Mouse (Mus musculus): ENCODE measurements at regions not wholly inside any gene's neighbourhood (a gene's known extent, or its start where the extent isn't known, plus 50 kb on each side); places are given as distances from the start of the nearest gene placed in this dataset.
"Not testable (repeated sequence)": the region's sequence is repeated elsewhere in the genome, so short reads cannot be mapped to it uniquely, and the experiment has no call there.

DNA sequence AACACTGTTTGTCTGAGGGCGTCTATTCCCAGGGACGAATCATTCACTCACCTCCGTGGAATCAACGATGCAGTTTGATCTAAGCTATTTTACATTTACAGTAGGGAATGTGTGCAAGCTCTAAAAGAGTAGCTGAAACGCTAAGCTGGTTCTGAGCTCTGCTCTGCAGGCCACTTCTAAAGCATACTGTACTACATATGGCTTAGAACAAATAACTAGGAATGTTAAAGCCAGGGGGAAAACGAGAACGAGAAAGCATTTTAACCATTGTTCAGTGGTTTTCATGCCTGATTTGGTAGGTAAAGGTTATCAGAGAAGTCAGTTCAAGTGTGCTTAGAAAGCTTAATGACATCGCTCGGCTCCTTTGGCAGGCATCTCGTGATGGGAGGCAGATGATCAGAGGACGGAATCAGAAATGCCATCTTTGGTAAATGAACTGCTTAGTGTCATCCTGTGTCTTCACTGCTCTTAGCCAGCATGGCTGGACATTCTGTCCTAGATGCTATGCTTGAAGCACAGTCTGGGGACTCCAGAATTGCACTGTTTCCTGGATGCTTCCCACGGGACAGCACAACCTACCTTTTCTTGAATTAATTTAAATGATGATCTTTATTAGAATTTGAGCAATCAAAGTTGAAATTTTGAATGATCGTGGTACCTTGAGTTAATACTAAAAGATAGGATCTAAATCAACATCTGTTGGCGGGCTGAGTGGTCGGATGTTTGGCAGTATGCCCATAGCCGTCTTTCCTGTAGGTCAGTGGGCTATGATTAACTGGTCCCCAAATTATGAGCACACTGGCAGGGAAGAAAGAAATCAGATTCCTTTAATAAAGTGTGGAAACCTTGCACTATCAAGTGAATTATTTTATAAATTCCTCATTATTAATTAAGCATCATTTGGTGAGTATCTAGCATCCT is 495.2 kb downstream of the Hace1 start:
- DNase-seq (ENCODE audit: low read depth, low spot score): no peak

DNA sequence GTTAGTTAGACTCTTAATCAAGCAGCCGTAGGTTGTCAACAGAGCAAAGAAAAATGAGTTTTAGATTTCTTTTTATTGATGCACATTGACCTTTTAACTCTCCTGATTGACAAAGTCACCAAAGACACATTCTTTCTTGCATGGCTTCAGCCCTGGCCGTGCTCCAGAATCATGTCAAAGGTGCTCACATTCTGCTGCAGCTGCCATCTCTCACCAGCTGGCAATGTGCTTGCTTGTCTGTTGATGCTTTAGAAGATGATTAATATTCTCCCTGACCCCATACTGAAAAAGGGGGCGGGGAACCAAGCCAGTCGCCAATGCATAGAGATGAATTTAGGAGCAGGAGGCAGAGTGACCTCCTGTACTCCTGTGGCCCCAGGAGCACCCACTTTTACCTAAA is 510.1 kb downstream of the Hace1 start:
- DNase-seq (ENCODE audit: low read depth, low spot score): no peak

DNA sequence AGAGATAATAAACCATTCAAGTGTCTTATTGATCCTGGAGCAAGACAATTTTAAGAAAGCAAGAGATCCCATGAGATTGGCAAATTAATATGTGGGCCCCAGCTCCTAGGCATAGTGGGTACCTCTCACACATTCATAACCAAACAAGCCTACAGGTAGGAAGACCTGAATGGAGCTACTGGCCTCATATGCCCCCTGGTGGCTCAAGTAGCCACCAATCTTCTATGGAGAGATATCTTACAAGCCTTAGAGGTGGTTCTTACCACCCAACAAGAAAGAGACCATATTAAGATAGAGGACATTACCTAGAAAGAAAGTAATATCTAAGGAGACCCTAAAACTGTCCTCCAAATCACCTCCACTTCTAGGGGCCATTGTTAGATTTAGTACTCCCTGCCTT is 523.2 kb downstream of the Hace1 start:
- DNase-seq (ENCODE audit: low read depth, low spot score): no peak

DNA sequence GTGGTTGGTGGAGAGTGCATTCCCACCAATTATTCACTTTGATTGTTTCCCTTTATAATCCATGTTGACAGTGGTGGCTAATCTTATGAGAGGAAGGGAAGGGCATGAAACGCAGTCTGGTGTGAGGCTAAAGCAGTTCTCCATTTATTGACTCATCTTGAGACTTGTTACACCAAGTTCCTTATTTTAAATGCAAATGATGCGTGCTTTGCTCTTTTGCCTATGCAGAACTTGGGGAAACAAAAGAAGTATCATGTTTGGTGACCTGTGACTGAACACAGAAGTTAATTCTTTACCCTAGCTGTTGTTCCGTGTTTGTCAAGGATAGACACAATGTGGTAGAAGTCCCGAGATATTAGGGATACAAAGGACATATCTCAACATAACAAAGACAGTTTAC is 531.2 kb downstream of the Hace1 start:
- no peak for DNase-seq (ENCODE audit: low read depth, low spot score)

DNA sequence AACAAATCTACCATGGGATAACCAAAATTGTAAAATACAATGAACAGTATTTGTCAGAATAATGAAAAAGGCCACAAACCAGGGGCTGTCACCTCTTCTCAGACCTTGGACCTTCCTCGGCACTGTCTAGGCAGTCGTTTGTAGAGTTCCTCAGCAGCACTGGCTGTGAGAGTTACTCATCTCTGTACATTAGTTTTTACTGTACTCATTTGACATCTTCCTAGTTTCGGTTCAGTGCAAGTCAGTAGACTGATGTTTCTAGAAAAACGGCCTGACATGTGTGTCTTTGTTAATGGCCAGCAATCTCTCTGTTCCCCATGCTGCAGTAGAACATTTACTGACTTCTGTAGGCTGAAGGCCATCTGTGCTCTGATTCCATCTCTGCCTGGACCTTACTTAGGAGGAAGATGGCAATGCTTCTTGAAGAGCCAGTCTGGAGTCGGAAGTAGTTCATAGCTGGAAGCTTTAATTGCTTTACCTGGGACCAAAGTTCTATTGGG is 537.1 kb downstream of the Hace1 start:
- no peak for DNase-seq (ENCODE audit: low read depth, low spot score)

DNA sequence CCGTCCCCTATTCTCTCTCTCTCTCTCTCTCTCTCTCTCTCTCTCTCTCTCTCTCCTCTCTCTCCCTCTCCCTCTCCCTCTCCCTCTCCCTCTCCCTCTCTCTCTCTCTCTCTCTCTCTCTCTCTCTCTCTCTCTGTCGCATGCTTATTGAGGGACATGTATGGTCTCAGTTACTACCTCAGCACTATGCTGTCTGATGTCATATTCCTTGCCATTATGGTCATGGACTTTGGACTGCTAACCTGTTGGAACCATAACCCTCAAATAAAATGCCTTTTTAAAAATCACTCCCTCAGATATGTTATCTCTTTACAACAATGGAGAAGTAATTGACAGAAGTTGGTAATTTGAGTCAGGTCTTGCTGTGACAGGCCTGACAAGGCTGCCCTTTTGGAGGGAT is 544.8 kb downstream of the Hace1 start:
- not testable (repeated sequence) for DNase-seq (ENCODE audit: low read depth, low spot score)

DNA sequence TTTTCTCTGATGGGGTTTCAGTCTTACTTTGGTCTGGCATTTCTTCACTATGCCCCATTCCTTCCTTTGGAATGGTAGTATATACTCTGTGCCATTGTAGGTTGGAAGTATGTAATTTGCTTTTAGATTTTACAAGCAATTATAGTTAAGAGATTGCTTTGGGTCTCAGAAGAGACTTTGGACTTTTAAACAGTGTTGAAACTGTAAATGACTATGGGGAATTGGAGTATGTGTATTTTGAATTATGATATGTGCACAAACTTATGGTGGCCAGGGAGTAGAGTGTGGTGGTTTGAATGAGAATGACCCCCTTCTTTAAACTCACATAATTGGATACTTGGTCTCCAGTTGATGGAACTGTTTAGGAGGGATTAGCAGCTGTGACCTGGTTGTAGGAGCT is 546.2 kb downstream of the Hace1 start:
- no peak for DNase-seq (ENCODE audit: low read depth, low spot score)

DNA sequence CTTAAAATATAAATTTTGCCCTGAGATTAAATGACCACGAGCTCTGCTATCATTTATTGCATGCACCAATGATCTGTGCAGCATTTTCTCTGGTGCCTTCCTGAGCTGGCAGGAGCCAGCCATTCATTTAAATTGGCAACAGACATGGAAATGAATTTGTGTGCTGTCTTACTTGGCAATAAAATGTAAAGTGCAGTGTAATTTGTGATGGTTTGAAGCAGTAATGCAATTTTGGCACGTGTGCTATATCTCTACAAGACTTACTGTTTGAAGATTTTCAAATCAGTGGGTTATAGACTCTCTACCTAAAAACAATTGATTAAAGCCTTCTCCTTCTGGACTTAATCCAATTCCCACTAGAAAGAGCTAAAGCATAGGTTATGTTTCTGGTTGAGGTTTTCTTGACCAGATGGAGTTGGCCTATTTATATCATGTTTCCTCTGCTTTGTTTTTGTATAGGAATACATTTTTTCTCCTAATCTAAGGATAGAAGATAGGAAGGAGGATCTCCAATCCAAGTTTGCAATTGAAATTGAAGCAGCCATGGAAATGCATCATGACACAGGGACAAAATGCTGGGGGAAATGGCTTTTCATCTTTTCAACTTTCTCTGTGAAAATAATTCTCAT is 557.6 kb downstream of the Hace1 start:
- no peak for DNase-seq (ENCODE audit: low read depth, low spot score)

DNA sequence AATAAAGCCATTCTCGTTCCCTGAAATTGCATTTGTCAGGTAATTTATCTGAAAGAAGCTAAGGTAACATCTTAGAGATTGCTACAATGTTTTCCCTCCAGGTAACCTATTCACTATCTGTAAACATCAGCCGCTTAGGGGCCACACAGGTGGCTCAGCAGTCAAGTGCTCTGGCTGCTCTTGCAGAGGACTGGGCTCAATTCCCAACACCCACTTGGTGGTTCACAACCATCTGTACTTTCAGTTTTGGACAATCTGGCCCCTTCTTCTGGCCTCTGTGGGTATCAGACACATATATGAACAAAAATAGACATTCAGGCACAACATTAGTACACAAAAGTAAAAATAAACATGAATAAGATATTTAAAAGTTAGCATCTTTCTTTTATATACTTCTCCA is 596.4 kb downstream of the Hace1 start:
- DNase-seq (ENCODE audit: low read depth, low spot score): no peak

DNA sequence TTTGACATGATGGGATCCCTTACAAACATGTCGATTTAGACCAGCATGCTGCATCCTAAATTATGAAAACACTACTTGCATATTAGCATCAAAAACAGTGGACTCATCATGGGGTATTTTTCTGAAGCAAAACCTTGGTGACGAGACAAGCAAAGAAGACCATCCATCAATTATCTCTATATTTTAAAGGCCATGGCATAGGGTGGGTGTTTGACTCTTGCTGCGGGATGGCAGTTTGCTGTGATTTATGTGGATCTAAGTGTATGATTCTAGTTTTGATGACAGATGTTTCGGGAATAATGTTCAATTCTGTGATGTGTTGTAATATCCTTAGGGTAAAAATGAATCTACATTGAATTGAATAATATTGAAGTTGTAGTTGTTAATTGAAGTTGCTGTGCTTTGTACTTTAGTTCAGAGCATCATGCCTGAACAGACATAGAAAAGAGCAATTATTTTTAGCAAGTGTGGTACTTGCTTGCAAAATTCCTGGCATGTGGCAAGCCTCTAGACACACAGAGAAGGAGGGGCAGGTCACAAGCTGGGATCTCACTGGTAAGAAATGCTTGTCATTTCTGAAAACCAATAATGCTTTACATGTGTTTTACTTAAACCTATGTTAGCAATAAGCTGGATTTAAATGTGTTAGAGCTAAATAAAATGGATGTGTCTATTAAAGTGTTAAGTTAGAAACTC is 608.3 kb downstream of the Hace1 start:
- DNase-seq (ENCODE audit: low read depth, low spot score): no peak

DNA sequence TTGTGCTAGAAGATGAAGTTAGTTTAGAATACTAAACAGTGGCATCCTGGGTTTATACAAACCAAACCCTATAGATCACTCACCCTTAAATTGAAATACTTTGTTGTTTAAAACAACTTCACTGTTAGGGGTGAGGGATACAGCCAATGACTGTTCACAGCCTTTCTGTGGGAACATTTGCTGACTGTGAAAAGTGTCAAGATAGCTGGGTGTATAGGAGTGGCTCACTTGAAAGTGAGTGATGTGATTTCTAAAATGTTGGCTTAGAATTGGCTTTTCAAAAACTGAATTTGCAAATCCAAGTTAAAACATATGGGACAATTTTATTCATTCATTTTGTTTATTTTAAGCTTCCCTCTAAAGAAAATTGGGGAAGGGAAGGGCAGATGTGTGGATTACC is 616.5 kb downstream of the Hace1 start:
- no peak for DNase-seq (ENCODE audit: low read depth, low spot score)

DNA sequence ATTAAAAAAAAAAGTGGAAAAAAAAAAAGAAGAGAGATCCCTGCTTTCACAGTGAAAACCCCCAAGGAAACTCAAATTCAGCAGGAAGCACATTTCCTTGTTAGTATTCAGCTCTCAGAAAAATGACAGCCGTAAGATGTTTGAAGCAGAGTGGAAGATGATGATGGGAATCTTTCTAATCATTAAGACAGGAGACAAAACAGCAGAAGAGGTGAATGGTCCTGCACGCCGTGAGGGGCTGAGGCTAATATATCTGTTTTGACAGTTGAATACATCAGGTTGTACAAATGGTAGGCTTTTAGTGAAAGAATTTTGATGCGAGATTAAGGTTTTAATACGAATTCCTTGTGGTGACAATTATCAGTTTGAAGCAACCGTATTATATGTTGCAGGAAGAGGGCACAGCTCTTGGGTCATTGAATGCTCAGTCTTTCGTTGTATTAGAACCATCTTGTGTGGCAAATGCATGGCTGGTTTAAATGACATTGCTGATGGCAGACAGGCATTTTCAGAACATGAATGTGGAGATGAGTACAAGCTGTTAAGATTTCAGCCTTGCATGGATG is 649.3 kb downstream of the Hace1 start:
- DNase-seq (ENCODE audit: low read depth, low spot score): no peak

DNA sequence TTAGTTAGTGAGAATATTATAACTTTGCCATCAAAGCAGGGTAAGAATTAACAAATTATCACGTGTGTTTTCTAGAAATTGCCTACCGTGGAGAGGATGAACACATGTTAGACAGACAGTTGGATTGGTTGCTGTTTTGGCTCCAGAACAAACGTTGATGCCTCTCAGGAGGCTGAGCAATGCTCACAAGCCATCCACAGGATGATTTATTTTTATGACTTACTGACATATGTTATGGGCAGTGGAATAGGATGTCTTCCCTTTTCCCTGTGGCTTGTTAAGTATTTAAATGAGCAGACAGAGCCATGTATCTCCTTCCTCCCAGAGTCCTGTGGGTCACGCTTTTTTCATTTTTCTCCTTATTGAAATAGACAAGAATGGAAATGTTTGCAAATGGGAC is 652.0 kb downstream of the Hace1 start:
- DNase-seq (ENCODE audit: low read depth, low spot score): no peak

DNA sequence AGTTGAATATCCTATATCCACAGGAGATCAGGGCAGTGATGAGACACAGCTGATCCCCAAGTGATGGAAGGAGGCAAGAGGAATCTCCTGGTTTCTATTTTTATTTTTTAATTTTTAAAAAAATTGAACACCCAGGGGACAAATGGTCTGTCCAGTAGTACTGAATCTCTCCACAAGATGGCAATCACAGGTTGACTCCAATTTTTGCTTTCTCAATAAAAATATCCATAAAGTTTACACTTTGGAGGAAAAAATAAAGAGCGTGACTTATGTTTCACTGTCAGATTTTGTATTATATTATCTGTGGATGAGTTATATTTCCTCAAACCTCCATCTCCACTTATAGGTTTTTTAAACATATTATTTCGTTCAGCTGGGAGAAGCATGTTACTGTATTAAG is 658.0 kb downstream of the Hace1 start:
- DNase-seq (ENCODE audit: low read depth, low spot score): peak; percentile 16

DNA sequence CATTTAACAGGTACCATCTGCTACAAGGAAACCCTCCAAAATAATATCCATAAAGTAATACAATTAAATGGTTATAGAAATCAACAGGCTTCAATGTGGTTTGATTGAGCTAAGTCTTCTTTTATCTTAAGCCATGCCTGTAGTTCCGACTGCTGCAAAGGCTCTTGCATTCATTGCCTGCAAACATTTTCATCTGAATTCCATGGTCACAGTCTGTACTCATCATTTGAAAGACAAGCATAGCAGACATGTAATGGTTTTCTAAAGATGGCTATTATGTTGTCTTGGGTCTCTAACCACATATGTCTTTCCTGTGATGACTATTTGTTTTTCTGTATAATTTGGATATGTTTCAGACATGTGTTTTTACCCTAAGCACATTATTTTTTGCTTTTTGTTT is 677.9 kb downstream of the Hace1 start:
- DNase-seq (ENCODE audit: low read depth, low spot score): no peak

DNA sequence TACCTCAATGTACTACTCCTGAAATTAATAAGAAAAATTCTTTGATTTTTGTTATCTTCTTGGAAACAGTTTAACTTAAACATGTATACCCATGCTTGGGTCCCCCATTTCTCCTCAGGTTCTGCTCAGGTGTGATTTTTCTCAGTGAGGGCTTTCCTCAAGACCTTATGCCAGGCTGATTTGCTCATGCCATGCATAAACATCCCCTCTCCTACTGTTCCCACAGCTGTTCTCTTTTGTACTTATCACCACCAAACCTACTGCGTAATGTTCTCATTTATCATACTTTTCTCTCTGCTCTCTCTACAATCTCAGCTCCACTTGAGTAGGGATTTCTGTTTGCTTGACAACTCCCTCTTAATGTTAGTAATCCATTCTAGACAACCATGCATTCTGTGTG is 692.1 kb downstream of the Hace1 start:
- DNase-seq (ENCODE audit: low read depth, low spot score): no peak

DNA sequence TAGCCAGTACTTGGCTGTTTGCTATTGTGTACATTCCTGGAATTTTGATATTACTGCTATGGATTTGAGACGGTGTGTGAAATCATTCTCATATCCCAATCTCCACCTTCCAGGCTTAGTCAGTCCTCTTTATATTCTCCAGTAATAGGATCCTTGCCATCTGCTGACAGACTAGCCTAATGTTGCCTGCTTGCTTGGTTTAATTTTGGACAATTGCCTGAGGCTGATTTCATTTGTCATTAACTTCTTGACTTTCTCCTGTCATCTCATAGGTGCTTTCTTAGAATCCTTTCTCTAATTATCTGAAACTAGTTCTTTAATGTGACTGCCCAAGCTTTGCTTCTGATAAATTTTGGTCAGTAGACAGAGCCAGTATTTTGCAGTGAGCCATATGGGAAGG is 696.2 kb downstream of the Hace1 start:
- DNase-seq (ENCODE audit: low read depth, low spot score): no peak

DNA sequence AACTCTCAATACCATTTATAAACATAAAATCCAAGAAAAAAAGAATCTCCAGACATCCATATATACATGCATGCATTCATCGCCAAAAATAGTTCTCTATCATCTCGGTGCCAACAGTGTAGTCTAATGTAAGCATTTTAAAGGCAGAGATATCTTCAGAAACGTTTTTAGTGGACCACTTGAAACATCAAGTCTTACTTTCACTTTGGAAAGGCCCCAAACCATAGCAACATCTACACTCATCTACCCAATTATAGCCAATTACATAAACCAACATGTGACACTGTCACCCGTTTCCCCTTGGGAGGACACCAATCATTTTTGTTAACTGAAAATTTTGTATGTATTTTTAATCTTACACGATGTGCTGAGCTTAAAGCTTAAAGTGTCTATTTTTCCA is 716.7 kb downstream of the Hace1 start:
- DNase-seq (ENCODE audit: low read depth, low spot score): no peak

DNA sequence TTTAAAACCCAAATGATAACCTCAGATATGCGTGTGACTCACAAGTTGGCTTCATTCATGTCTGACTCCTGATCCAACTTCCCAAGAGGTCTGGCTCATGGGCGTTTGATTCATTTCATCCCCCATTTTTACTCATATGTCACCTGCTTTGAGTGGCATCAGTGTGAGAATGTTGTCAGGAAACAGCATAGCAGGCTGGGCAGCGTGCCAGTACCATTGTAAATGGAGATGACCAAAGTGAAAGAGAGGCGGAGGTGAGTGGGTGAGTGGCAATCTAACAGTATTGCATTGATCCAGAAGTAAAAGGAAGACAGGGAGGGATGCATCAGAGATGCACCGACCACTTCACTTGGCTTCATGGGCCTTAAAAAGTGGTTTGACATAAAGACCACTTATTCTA is 720.7 kb downstream of the Hace1 start:
- no peak for DNase-seq (ENCODE audit: low read depth, low spot score)

DNA sequence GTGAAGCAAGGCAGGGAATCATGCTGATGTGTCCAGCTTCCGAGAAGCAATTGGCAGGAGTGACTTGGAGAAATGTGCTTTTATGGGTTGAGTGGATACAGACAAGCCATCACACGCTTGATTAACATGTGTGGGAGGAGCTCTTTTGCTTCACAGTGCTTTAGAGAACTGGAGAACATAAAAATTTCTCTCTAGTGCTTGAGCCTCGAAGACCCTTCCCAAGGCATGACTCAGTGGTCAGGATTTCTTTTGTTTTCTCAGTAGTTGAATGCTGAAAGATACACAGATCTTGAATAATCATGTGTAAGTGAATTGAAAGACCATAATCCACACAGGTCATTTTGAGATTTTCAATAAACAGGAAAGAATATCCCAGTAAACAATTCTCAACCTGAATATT is 721.9 kb downstream of the Hace1 start:
- no peak for DNase-seq (ENCODE audit: low read depth, low spot score)

DNA sequence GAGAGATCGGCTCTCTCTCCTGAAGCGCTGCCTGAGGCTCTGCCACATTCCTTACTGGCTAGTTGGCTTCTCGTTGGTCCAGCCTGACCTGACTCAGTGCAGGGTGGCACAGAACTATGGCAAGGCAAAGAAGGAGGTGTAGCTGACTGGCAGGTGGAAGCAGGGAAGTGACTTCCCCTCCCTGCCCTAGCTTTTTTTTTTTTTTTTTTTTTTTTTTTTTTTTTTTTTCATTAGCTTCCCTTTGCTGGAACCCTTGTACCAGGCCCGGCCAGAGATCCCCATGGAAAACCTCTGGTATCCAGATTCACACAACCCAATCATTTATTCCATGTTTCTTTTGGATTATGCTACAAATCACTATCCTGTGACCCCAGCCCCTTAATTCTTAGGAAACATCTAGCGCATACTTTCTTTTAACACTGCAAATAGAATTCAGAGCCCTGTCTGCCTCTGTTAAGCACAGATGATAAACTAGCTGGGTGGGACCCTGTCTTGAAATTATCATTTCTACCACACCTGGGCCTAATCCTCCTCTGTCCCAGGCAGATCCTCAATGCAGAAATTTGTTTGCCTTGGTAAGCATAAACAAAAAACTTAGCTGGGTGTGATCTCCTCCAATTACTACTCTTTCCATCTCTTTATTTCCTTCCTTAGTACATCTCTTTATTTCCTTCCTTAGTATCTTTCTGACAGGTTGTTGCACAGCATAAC is 742.9 kb downstream of the Hace1 start:
- no peak for DNase-seq (ENCODE audit: low read depth, low spot score)

DNA sequence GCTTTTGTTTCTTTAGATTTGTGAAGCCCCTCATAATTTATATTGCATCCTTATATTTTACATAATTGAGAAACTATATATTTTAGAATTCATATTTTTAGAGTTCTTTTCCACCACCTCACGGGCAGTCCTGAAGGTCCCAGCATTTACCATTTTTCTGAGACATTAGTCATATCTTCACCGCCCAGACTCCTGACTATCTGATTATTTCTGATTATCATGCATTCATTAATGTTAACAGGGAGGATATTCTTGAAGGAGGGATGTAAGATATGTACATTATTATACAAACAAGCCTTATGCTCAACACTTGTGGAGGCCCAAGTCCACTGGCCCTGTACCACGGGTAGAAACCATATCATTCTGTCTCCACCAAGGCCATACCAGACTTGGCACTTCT is 743.4 kb downstream of the Hace1 start:
- DNase-seq (ENCODE audit: low read depth, low spot score): no peak
